In genomic region chr9:36895009-36895693, GRCm38 (mm10) we compare ENCODE assay signal across 7 mouse cellular contexts.
DNase-seq lines count a peak whose midpoint lies in the region; ATAC-seq lines count a peak whose summit lies in the region.

No protein-coding gene starts in this region.

- WGBS in midbrain, embryonic 16.5 days = 76% methylated on average over 8 of the region's 8 CpGs

- intact Hi-C loops in left cerebral cortex, postnatal 25 days (cut with DNase I) = loop anchor here (2.0 to 5.0 kb wide), 3 partner anchors 74 to 317 kb away; partner anchors contain the start of gene Pknox2

- DNase-seq in adipocyte (ENCODE audit: low spot score) = peak; percentile 76
- DNase-seq in cerebellum, adult 8-10 months = peak; percentile 82
- peak; percentile 55 to 76 for DNase-seq in frontal cortex, postnatal 25 days (ENCODE audit: low spot score in 2 of 2)
- DNase-seq in induced T-regulatory cell, adult 2 months (ENCODE audit: low read depth) = peak; percentile 4
- DNase-seq in left cerebral cortex, postnatal 25 days (ENCODE audit: low spot score in 2 of 2) = peak; percentile 77 to 85
- DNase-seq in testis, postnatal 10 days (ENCODE audit: low spot score) = peak; percentile 81

- H3K27me3 ChIP-seq in midbrain, embryonic 16.5 days (ENCODE audit: control insufficient read depth, insufficient read depth, low read depth, low read length) = no peaks in the 10 kb centered on the region

- no peak overlapping the region for H3K4me3 ChIP-seq in midbrain, embryonic 16.5 days (ENCODE audit: low read depth, low read length)

- H3K4me2 ChIP-seq in midbrain, embryonic 16.5 days (ENCODE audit: low read length) = no peak overlapping the region

- no peak overlapping the region for H3K27ac ChIP-seq in midbrain, embryonic 16.5 days (ENCODE audit: low read length)

- H3K4me1 ChIP-seq in midbrain, embryonic 16.5 days (ENCODE audit: control insufficient read depth, insufficient read depth, low read length) = no peaks in the 10 kb centered on the region

- peak; percentile 88 for ATAC-seq in midbrain, embryonic 16.5 days

- no peaks in the 10 kb centered on the region for H3K9me3 ChIP-seq in midbrain, embryonic 16.5 days (replicated peaks; ENCODE audit: control insufficient read depth, low read length, poor library complexity, severe bottlenecking)

- H3K36me3 ChIP-seq in midbrain, embryonic 16.5 days (ENCODE audit: control insufficient read depth, insufficient read depth, low read length) = peaks cover 4% of the 10 kb centered on the region; the same call in 1 of the 2 replicates

- H3K9ac ChIP-seq in midbrain, embryonic 16.5 days (ENCODE audit: low read depth, low read length) = no peak overlapping the region

Comparison
In these comparisons a context has a peak if more than half of its experiments do, and no peak if none do; other contexts are left out.
1. DNase-seq: peak in every context shown above with its lines; median percentile 82 in cerebellum, adult 8-10 months; 81 in left cerebral cortex, postnatal 25 days; 81 in testis, postnatal 10 days; 76 in adipocyte; 66 in frontal cortex, postnatal 25 days; 4 in induced T-regulatory cell, adult 2 months.